Mouse (Mus musculus) embryonic stem cell, embryonic (primary cell): ENCODE measurements around the gene Slc35f3.

Source experiments
- CTCF ChIA-PET, 4 experiments: fragments of 300-600 bp in 2 of 4; fragments of 350-600 bp in 2 of 4; sonication (Branson Sonifier 250); formaldehyde crosslinking; loops; one replicate each; lab custom pipeline; 2022; ENCODE audit warnings: inconsistent platforms in 2 of 4; lab: Charles Lee
- POLR2A ChIA-PET, 4 experiments: fragments of 300-600 bp in 2 of 4; fragments of 350-600 bp in 2 of 4; sonication (Branson Sonifier 250); formaldehyde crosslinking; loops; one replicate each; lab custom pipeline; 2022; ENCODE audit warnings: antibody characterized with exemption in 4 of 4, inconsistent platforms in 1 of 4; lab: Charles Lee

The Slc35f3 gene

DNA sequence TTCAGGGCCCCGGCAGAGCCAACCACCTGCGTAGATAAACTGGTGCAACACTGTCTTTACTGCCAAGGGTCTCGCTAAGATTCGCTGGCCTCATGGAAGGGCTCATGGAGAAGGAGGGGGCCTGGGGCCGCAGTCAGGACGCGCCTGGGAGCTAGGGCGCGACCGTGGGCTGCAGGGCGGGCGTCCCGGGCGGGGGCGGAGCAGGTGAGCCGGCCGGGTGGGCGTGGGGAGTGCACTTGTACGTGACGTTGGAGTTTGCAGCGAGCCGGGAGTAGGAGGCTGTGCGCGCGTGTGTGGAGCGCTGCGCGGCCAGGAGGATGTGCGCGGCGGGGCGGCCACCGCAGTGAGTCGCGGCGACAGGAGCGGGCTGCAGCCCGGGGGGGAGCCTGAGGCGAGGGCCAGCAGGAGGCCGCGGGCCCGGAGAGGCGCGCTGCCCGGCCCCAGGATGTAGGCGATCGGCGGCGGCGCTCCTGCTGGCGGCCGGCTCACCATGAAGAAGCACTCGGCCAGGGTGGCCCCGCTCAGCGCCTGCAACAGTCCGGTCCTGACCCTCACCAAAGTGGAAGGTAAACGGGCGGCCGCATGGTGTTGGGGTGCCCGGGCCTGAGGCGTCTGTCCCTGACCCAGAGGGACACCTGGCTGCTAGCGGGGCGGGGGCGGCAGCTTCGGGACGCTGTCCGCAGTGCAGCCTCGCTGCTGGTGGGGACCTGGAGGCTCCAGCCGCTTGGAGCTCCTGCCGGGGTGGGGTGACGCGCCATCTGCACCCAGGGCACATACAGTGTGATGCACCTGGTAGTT is at the start of gene Slc35f3:
TSS of gene Slc35f3 (plus strand) at position 263 of the 798 bp plus-strand sequence.
- POLR2A ChIA-PET = interaction anchor here in 3 of 4 experiments (0.6 to 1.2 kb wide), 3 partner anchors 15 to 878 kb away, joined by 3 to 4 read pairs (median 3); no protein-coding TSS in a partner anchor

DNA sequence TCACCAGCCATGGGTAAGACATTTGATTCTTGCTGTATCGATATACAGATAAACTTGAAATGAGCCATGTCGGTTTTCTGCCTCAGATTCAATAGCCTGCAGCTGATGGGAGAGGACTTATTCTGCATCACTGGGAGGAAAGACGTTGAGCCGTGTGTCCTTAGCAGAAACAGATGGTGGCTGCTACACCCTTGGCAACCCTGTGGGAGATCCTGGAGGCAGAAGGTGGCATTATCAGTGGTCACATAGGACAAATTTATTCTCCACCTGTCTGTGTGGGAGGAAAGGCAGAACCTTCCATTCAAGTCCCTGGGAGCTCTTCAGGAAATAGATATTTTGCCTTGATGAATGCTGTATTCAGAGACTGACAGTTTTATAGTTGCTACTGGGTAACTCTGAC is 47.9 kb upstream of the Slc35f3 start:
- ChIA-PET POLR2A (no interaction called here), CTCF (interaction anchor here in 1 of 4 experiments (0.6 kb wide), 1 partner anchor 31 kb away, joined by 4 read pairs; no protein-coding TSS in a partner anchor)

More for the DNA sequence above, at the start of gene Slc35f3:
- CTCF ChIA-PET = interaction anchor here (0.5 to 1.1 kb wide), 10 partner anchors 60 to 1730 kb away, joined by 3 to 11 read pairs (median 4); no protein-coding TSS in a partner anchor

DNA sequence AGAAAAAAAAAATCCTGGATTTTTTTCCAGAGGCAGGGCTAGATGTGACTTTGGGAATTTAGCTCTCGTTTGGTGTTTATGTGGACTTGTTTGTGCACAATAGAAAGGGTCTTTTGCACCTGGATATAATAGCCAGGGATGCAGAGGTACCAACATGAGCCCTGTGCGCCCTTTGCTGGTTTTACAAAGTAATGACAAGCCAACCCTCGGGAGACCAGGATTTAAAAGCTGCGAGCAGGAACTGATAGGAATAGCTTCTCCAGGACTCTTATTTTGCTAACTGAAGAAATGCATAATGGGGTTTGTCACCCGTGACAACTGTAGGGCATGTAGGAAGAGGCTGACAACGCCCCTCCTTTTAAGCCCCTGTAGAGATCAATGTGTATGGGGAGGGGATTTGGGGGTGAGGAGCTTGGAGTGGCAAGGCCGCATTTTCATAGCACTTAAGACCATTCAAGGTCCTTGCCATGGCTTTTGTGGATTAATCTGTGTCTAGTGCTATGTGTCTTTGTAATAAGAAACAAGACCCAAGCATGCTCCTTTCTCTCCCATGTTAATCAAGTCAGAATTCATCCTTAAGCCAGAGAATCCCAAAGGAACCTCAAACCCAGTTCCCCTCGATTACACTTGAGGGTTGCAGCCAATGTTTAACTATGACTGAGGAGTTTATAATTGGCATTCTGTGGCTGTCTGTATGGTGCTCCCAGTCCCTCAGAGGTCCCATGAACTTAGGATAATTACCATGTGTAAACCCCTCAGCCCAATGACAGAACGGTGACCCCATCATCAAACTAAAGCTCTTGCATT is 41.6 kb upstream of the Slc35f3 start:
- ChIA-PET POLR2A (interaction anchor here in 1 of 4 experiments (1.0 kb wide), 1 partner anchor 15 kb away, joined by 3 read pairs; no protein-coding TSS in a partner anchor), CTCF (interaction anchor here (0.6 to 3.7 kb wide), 18 partner anchors 11 to 720 kb away, joined by 3 to 28 read pairs (median 5); no protein-coding TSS in a partner anchor)

DNA sequence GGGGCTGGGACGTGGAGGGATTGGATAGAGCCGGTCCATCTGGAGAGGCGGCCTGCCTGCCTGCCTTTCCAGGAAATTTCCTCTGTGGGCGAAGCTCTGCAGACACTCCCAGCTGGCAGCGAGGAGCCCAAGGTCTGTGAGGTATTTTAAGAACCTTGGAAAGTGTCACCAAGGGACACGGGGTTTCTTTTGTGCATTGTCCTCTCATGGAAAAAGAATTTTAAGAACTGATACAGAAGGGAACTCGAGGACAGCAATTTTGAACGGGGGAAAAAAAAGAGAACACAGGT is 41.0 kb upstream of the Slc35f3 start:
- POLR2A ChIA-PET = interaction anchor here in 1 of 4 experiments (1.1 to 1.8 kb wide), 2 partner anchors 12 to 170 kb away, joined by 3 to 5 read pairs; no protein-coding TSS in a partner anchor
- CTCF ChIA-PET = interaction anchor here (0.5 to 3.7 kb wide), 14 partner anchors 10 to 337 kb away, joined by 3 to 28 read pairs (median 5); no protein-coding TSS in a partner anchor

DNA sequence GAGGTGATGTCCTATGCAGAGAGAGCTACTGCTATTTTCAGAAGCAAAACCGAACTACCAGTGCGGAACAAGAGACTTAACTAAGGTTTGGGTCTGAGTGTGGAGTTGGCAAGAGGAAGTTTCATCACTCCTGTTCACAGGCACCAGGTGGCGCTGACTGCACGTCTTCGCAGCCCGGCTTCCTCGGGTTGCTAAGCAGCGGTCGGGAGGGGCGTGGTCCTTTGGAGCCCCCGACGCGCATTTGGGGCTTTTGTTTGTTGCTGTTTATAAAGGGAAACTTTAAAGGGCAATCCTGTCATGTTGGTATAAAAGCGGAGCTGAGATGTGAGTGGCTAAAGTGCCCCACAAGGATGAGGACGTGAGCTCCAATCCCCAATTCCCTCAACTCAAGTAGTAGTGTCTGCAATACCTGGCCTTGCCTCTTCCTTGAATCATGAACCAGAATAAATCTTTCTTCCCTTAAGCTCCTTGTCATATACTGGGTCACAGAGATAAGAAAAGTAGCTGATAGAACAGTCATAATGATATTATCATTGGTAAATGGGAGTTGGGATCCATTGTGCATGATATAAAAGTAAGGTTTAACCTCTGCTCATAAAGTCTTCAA is 40.1 kb upstream of the Slc35f3 start:
- ChIA-PET CTCF (interaction anchor here (0.5 to 3.7 kb wide), 23 partner anchors 9 to 717 kb away, joined by 3 to 28 read pairs (median 4); partner anchors contain the start of gene Coa6 (in 1 of the 4)), POLR2A (interaction anchor here in 3 of 4 experiments (0.8 to 1.8 kb wide), 6 partner anchors 10 to 346 kb away, joined by 3 to 5 read pairs (median 3); no protein-coding TSS in a partner anchor)

DNA sequence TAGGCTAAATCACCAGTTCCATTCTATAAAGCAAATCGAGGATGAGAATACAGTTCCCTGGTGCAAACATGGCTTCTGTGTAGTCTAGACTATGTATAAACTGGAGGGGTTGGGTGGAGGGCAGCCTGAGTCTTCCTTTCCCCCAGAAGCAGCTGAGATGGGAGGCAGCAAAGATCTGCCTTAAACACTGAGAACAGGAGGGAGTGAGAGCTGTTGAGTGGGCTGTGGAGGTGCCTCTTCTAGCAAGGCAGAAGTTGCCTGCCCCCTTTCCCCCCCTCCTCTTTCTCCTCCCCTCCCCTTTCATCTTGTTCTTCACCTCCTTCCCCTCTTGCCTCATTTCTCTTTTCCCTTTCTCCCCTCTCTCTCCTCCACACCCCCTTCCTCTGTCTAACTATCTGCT is 33.2 kb upstream of the Slc35f3 start:
- CTCF ChIA-PET = interaction anchor here in 3 of 4 experiments (0.6 to 1.1 kb wide), 4 partner anchors 11 to 316 kb away, joined by 3 to 4 read pairs (median 4); no protein-coding TSS in a partner anchor
- POLR2A ChIA-PET = interaction anchor here in 2 of 4 experiments (0.6 to 1.1 kb wide), 3 partner anchors 11 to 325 kb away, joined by 3 to 11 read pairs (median 4); no protein-coding TSS in a partner anchor

DNA sequence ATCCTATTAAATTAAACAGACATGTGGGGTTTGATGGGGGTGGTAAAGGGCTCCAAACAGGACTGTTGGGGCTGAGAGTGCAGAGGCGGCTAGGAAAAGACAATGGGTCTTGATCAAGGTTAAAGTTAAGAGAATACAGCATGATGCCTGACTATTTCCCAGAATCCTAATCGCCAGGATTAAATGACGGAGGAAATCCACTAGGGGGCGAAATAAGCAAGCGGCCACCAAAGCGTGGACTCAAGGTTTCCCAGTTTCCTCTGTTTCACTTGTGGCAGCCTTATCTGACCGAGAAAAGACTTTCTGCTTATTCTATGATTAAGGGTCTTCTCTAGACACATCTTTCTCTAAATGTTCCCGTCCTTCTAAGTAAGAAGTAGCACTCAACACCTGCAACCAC is 31.2 kb upstream of the Slc35f3 start:
- CTCF ChIA-PET = interaction anchor here (0.6 to 1.4 kb wide), 11 partner anchors 9 to 654 kb away, joined by 3 to 6 read pairs (median 3); no protein-coding TSS in a partner anchor
- POLR2A ChIA-PET = interaction anchor here in 1 of 4 experiments (1.1 kb wide), 1 partner anchor 215 kb away, joined by 3 read pairs; no protein-coding TSS in a partner anchor

DNA sequence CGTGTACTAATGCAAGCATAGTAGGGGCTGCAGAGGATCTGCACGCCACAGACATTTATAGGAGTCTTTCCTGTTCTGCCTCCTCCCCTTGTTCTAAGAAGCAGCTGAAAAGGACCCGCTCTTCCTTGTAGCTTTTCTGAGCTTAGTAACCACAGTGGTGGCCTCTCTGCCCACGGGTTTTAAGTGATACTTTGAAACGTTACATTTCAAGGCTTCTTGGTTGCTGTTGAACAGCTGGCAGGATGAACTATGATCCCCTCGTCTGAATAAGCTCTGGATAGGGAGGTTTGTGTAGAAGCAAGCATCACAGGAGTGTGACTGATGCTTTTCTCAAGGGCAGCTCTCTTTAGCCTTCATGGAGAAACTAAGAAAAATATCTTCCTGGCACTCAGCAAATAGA is 28.6 kb upstream of the Slc35f3 start:
- CTCF ChIA-PET = interaction anchor here in 3 of 4 experiments (0.6 to 1.4 kb wide), 11 partner anchors 9 to 1113 kb away, joined by 3 to 11 read pairs (median 4); no protein-coding TSS in a partner anchor
- POLR2A ChIA-PET = interaction anchor here in 2 of 4 experiments (0.5 to 1.1 kb wide), 8 partner anchors 11 to 579 kb away, joined by 3 to 9 read pairs (median 5); no protein-coding TSS in a partner anchor

DNA sequence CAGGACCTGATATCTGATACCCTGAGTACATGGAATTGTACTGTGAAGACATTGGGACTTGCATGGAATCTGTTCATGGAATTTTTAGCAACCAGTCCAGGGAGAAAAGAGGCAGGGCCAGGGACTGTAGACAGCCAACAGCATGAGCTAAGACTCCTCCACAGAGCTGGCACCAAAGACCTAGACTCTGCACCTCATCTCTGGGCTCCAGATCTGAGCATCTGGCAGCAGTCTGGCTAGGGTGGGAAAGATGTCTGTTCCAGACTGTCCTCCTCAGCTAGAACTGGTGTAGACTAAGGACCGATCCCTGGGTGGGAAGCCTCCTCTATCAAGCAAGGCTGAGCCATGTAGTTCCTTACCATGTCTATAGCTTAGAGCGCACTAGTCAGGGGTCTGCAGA is 25.9 kb upstream of the Slc35f3 start:
- ChIA-PET POLR2A (interaction anchor here in 1 of 4 experiments (1.0 kb wide), 1 partner anchor 19 kb away, joined by 3 read pairs; no protein-coding TSS in a partner anchor), CTCF (interaction anchor here in 1 of 4 experiments (1.1 kb wide), 1 partner anchor 14 kb away, joined by 3 read pairs; no protein-coding TSS in a partner anchor)

DNA sequence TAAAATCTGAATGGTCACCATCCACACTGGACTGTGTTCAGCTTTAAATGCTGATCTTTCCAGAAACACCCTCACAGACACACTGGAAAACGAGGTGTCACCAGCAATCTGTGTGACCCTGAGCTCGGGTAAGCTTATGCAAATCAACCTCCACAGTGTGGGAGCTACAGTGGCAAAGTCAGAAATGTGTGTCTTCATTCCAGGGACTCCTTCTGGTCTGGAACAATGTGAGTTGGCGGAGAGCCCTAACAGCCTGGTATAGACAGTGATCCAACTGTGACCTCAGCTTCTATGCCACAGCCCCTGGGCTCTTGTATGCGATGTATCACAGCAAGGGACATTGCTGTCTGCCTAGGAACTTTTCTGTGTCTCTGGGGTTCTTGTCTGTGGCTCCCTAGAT is 25.3 kb upstream of the Slc35f3 start:
- POLR2A ChIA-PET = interaction anchor here in 2 of 4 experiments (1.0 kb wide), 2 partner anchors 18 to 77 kb away, joined by 3 read pairs; no protein-coding TSS in a partner anchor
- CTCF ChIA-PET = interaction anchor here in 1 of 4 experiments (1.0 kb wide), 1 partner anchor 70 kb away, joined by 3 read pairs; no protein-coding TSS in a partner anchor

DNA sequence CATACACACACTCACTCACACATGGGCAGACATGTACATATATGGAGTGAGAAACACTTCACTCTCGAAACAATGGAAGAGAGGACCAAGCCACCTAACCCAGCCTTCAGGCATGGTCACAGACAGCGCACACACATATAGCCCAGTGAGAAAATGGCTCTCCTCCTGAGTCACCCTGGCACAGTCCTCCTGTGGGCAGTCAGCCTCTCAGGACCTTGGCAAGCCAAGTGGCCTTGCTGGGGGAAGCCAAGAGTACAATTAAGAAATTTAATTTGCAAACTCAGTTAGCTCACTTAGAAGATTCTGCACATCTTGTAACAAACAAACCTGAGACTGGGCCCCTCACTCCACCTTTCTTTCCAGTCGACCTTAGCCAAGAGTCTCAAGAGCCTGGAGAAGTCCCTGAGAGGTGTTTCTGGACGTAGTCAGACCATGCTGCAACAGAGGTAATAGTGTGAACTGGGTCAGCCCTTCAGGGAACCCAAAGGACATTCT is 23.4 kb upstream of the Slc35f3 start:
- ChIA-PET POLR2A (interaction anchor here in 1 of 4 experiments (0.6 to 0.7 kb wide), 2 partner anchors 10 to 250 kb away, joined by 3 read pairs; no protein-coding TSS in a partner anchor), CTCF (interaction anchor here in 1 of 4 experiments (0.6 kb wide), 1 partner anchor 144 kb away, joined by 7 read pairs; no protein-coding TSS in a partner anchor)

DNA sequence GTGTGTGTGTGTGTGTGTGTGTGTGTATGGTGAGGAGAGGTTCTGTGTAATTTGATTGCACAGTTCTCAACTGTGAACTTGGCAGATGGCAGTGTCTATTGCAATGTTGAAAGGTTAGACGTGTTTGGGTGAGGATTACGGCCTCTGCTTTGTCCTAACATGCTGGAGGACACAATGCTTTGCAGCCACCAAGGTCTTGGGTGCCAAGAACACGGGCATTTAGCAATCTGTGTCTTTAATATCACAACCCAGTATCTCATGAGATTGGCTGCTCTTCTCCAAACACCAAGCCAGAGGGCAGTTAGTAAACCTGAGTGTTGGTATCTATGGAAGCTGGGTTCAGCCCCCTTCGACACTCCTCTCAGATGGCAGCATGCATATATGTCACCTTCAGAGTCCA is 22.5 kb upstream of the Slc35f3 start:
- CTCF ChIA-PET = no interaction called here
- POLR2A ChIA-PET = no interaction called here

DNA sequence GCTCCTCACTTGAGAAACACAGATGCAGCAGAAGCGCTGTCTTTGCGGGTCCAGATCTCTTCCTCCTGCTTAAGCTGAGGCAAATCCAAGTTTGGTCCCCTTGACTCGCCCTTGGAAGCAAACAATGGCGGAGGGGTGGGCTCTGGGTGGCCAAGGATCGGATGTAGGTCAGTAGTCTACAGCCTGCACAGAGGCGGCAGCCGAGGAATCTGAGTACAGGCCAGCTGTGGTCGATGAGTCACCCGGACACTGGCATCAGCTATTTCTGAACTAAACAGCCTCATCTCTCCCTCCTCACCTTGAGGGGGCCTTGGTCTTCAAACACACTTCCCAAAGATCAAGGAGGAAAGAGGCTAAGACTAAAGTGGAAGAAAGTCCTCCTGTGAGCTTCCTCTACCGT is 6.4 kb upstream of the Slc35f3 start:
- ChIA-PET POLR2A (interaction anchor here in 2 of 4 experiments (1.0 to 1.5 kb wide), 4 partner anchors 15 to 53 kb away, joined by 3 read pairs; no protein-coding TSS in a partner anchor), CTCF (interaction anchor here in 2 of 4 experiments (0.6 to 0.9 kb wide), 2 partner anchors 9 to 342 kb away, joined by 3 read pairs; no protein-coding TSS in a partner anchor)

DNA sequence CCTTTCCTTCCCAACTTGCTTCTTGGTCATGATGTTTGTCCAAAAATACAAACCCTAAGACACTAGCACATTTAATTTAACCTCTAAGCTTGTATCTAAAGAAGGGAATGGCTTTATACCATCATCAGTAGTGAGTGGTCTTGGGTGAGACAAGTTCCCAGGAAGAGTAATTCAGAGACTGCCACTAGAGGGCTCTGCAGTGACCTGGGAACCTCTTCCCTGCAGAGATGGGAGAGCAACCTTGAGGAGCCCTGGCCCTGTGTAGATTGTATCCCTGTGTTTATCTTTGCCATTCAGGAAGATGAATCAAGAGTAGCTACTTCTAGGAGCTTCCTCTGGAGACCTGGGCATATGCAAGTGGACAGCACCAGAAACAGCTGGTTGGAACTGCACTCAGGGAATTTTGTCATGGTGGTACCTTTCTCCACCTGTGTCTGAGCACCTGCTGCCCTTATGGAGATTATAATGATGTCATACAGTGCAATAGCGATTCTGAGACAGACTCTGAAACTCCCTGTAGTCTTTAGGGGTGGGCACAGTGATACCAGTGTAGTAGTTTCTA is 993 bp upstream of the Slc35f3 start:
- CTCF ChIA-PET = interaction anchor here in 2 of 4 experiments (1.1 to 1.3 kb wide), 3 partner anchors 9 to 101 kb away, joined by 3 to 5 read pairs (median 3); no protein-coding TSS in a partner anchor
- POLR2A ChIA-PET = interaction anchor here in 3 of 4 experiments (0.6 to 1.2 kb wide), 5 partner anchors 61 to 1199 kb away, joined by 3 to 4 read pairs (median 3); partner anchors contain the start of gene Kcnk1 (in 1 of the 3)

DNA sequence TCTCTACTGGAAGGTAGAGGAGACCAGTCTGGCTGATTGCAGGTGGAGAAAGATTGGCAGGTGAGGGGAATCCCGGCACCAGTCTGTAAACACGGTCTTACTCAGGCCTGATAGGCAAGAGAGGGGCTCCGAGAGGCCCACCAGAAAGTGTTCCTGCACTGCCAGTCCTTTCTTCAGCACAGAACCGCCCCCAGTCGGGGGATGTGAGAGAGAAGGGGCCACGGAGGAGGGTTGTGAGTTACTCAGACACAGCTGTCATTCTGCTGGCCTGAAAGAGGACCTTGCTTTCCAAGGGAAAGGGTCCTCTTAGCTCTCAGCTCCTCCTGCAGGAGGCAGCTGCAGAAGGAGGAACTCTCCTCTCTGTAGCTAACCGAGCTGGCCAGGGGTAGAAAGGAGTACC is 975 bp downstream of the Slc35f3 start:
- CTCF ChIA-PET = interaction anchor here in 1 of 4 experiments (0.5 kb wide), 1 partner anchor 340 kb away, joined by 6 read pairs; no protein-coding TSS in a partner anchor
- POLR2A ChIA-PET = interaction anchor here in 1 of 4 experiments (1.0 kb wide), 1 partner anchor 16 kb away, joined by 3 read pairs; no protein-coding TSS in a partner anchor

DNA sequence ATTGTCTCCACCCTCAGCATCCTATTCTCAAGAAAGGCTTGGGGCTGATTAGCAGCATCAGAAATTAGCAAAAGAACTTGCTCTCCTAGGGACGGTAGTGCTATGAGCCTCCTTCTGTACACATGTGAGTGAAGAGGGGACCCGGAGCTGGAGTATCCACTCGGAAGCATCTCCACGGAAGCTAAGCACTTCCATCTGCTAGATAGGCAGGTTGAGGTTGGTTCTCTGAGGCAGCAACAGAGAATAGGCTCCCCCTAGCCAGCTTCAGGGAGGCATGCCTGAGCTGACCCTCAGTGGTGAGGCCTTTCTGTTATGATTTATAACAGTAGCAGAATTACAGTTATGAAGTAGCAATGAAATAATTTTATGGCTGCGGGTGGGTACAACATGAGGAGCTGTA is 2.0 kb downstream of the Slc35f3 start:
- ChIA-PET POLR2A (no interaction called here), CTCF (no interaction called here)
